Mouse (Mus musculus): ENCODE measurements around the gene Sptbn2. TPM values are rescaled to one million over a fixed set of nuclear protein-coding genes. Genes with fewer than 3 reads are reported as not detected.

The Sptbn2 gene
- 0.05 TPM in 1 of 2 replicates, not detected in the other for total RNA-seq (2023)

DNA sequence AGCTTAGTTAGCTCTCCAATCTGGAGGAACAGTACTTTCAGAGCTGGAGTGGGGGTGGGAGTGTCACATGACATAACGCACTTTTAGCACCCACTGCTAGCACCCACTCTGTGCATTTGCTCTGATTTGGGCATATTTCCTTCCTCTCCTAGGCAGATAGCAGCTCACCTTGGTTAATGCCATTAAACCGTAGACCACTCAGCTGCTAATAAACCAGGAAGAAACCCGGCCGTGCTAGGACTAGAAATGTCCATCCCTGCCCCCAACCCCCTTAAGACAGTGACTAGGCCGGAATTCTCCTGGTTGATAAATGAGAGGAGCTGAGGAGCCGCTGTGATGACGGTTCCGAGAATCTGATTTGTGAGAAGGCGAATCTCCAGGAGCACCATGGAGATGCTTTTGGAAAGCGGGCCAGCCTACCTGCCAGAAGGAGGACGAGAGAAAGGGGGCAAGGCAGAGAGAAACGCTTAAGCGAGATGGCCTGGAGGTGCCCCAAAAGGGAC is at the start of gene Sptbn2:
Sptbn2 (plus strand) TSS at position 70 of the 503 bp plus-strand sequence.

GRCm38 (mm10) chr19:4698205-4698677 is 12.7 kb upstream of the Sptbn2 start, which contains the start of gene Gm960:
Gene Gm960, minus strand, starts transcription at chr19:4698668.

DNA sequence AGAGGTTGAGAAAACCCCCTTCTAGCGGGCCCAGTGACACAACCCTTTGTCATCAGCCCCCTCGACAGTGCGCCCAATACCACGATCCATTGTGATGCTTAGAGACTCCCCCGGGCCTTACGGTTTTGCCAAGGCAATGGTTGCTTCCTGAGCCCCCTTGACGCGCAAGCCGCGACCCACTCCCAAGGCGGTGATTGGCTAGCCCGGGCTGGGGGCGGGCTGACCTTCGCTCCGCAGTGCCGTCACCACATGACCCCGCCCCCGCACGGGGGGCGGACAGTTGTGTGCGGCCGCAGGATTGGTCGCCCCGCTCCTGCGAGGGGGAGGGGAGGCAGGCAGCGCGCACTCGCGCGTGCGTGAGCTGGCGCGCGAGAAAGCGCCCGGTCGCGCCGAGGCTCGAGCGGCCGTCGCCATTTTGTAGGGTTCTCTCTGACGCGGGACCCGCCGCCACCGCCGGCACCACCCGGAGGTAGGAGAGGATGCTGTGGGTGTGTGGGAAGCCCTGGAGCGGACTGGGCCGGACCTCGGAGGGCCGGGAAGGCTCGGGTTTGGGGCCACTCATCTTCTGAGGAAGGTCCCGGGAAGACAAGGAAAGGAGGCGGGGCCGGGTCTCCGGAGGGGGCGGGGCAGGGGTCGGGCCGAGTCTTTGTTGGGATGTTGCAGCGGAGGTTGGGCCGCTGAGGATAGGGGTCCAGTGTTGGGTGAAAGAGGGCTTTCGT is 45.4 kb downstream of the Sptbn2 start, which contains the start of gene Rbm4b:
Rbm4b (plus strand) TSS at position 305 of the 719 bp plus-strand sequence.

DNA sequence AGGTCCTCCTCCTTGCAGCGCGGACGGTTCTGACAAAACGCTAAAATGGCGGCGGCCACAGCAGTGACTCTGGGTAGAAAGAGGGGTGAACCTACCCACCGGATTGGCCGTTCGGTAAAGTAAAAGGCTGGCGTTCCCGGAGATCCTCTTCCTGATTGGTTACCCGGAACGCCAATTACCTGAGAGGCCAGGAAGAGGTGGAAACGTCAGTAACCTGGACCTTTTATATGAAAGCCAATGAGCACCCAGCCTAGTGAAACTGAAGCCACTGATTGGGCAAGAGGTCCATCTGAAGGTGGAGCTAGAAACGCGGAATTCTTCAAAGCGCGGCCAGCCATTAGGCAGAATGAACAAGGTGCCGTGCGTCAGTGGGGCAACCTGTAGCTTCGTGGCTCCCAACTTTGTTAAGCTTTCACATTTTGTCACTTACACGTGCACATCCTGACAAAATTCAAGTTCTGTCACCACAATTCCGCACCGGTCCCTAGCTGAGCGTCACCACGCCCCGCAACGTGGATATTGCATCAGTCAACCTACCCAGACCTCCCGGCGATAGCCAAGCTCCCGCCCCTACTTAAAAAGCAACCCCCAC is 83.0 kb downstream of the Sptbn2 start, which contains the start of gene Rbm4:
Rbm4 (minus strand) TSS at position 71 of the 592 bp plus-strand sequence.

Other genes with a start within 250 kb of the Sptbn2 start
- not detected in 2 replicates for gene Syt12, start 233.7 kb upstream of the Sptbn2 start, total RNA-seq (2023)
- gene 2010003K11Rik, start 212.6 kb upstream of the Sptbn2 start, total RNA-seq (2023), result not detected in 2 replicates
- gene Pcx, start 200.7 kb upstream of the Sptbn2 start, total RNA-seq (2023), result 1.5 and 1.7 TPM in 2 replicates
- gene Lrfn4, start 95.5 kb upstream of the Sptbn2 start, total RNA-seq (2023), result 0.29 and 0.76 TPM in 2 replicates
- 11.7 and 17.7 TPM in 2 replicates for gene Rce1, start 85.5 kb upstream of the Sptbn2 start, total RNA-seq (2023)
- gene Gm960, start 12.5 kb upstream of the Sptbn2 start, total RNA-seq (2023), result not detected in 2 replicates
- gene Rbm4b, start 45.3 kb downstream of the Sptbn2 start, total RNA-seq (2023), result 10.2 and 11.6 TPM in 2 replicates
- 38.2 and 43.7 TPM in 2 replicates for gene Rbm4, start 82.7 kb downstream of the Sptbn2 start, total RNA-seq (2023)
- gene Gm21992, start 100.4 kb downstream of the Sptbn2 start, total RNA-seq (2023), result 11.1 and 17.9 TPM in 2 replicates
- gene Rbm14, start 100.5 kb downstream of the Sptbn2 start, total RNA-seq (2023), result 35.2 and 39.3 TPM in 2 replicates
- 8.4 and 9.7 TPM in 2 replicates for gene Ccs, start 128.2 kb downstream of the Sptbn2 start, total RNA-seq (2023)
- not detected in 2 replicates for gene Ccdc87, start 128.2 kb downstream of the Sptbn2 start, total RNA-seq (2023)
- gene Ctsf, start 144.0 kb downstream of the Sptbn2 start, total RNA-seq (2023), result 0.92 and 1.1 TPM in 2 replicates
- not detected in 2 replicates for gene Actn3, start 166.7 kb downstream of the Sptbn2 start, total RNA-seq (2023)
- 2.9 and 5.0 TPM in 2 replicates for gene Zdhhc24, start 167.5 kb downstream of the Sptbn2 start, total RNA-seq (2023)
- gene Bbs1, start 195.5 kb downstream of the Sptbn2 start, total RNA-seq (2023), result 0.29 TPM in 1 of 2 replicates, not detected in the other
- 49.8 and 60.7 TPM in 2 replicates for gene Dpp3, start 217.1 kb downstream of the Sptbn2 start, total RNA-seq (2023)
- gene Peli3, start 232.0 kb downstream of the Sptbn2 start, total RNA-seq (2023), result not detected in 2 replicates